Mouse (Mus musculus) monocyte, adult 2 months (primary cell): ENCODE results near the gene Nbr1.
"Not testable (repeated sequence)": the region's sequence is repeated elsewhere in the genome, so short reads cannot be mapped to it uniquely, and the experiment has no call there.

ENCODE experiments used
- DNase-seq, 2 experiments: peaks; one replicate each; pipeline ENCODE4 v3.0.0; 2022; ENCODE audit warnings: low spot score in 2 of 2, low read depth in 1 of 2

Nbr1 gene

DNA sequence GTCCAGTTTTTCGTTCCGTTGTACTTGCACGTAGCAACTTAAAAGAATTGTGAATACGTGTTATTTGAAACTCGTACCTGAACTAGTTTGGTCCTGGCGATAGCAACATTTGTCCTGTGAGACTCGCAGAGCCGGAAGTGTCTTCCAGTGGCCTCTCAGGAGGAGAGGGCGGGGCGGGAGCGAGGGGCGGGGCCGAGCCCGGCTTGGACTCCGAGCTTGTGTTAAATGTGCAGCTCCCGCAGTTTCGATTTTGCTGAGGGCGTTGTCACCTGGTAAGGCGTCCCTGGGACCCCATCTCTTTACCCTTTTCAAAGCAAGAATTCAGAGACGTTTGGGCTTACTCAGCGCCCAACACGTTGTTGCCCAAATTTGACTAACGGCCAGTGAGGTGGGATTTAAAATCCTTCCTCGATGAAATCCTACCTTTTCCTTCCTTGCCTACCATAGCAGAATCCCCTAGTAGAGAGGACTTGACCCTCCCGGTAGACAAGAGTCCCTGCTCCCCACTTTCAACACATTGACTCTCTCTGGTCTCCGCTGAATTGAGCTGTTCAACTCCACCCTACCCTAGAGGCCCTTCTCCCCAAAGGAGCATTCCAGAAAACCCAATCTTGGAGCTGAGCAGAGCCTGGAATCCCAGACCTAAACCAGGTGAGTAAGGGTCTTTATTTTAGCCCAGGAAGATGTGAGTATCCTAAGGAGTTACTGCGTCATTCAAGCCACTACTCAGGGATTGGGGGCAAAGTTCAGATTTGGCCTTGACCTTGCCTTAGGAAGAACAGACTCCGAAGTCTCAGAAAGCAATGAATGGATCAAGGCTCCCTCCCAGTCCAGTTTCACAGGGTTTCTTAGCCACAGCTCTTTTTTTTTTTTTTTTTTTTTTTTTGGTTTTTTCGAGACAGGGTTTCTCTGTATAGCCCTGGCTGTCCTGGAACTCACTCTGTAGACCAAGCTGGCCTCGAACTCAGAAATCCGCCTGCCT, 30.4 kb downstream of the Nbr1 start, which contains the start of gene Tmem106a:
Gene Tmem106a (plus strand): TSS at position 189 of the 982 bp plus-strand sequence.
- peak in 1 of 2 experiments; percentile 9 for DNase-seq

DNA sequence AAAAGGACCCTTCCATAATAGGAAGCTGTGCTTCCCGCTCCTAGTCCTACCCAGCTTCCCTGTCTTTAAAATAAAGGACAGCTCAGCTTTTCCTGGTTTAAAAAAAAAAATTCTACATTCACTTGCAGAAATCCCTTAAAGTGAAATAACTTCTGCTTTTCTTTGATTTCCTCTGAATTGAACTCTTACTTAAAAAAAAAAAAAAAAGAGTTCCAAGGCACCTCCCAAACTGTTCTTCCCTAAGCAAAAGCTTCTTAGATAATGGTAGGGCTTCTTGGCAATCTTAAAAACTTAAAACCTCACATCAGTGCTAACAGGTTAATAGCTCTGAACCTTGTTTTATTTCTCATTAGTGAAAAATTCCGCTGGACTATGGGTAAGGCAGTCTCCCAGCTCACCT, 31.3 kb downstream of the Nbr1 start:
- no peak for DNase-seq

DNA sequence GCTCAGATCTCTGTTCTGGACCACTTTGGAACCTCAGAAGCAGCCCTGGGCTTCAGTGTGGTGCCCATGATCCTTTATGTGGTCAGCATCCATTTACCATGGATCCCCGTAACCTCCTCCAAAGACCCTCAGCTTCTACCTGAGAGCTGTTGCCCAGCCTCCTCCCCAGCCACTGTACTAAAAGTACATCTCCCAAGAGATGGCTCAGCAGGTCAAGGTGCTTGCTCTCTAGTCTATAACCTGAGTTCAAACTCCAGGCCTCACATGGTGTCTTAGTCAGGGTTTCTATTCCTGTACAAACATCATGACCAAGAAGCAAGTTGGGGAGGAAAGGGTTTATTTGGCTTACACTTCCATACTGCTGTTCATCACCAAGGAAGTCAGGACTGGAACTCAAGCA, 33.1 kb downstream of the Nbr1 start:
- DNase-seq: not testable (repeated sequence)

DNA sequence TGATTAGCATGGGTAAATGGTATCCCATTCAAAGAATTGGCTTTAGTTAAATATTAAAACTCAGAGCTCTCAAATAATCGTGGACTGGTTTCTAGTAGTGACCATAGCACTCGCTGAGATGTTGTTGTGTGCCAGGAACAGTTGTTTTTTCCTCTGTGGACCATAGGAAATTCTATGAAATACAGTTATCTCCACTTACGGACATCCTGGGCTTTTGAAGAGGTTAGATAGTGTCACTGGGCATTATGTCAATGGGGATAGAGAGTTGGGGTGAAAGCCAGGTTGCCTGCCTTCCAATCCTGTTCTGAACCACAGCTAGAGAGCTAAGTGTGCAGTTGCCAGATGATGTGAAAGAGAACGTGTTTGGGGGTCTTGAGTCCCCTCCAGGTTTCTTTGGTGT, 33.9 kb downstream of the Nbr1 start:
- no peak for DNase-seq

DNA sequence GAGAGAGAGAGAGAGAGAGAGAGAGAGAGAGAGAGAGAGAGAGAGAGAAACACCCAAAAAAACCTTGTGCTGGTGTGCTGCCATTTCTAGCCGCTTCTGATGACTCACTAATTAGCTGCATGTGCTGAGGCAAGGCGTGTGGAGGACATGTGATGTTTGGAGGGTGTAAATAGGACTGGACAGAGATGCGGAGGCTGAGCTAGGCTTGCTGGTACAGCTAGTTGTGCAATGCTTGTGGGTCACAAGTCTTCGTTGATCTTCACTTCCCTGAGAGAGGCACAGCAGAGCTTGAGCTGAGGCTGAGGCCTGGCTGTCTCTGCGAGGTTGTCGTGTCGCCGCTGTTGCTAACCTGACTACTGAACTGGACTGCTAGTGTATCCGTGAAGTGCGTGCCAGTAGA, 35.7 kb downstream of the Nbr1 start:
- peak; percentile 45 to 58 for DNase-seq

DNA sequence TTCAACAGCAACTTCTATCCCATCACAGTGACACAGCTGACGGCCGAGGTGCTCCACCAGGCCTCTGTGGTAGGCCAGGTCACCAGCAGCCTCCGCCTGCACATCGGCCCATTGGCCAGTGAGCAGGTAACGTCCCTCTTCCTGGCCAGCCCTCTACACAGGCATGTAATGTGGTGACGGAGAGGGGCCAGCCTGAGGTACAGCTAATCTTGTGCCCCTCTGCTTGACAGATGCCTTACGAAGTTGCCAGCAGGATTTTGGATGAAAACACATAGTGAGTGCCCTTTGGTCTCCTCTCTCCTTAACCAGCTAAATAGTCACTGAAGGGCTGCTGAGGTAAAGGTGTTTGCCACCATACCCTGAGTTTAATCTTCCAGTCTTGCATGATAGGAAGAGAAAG, 36.9 kb downstream of the Nbr1 start:
- DNase-seq: no peak

DNA sequence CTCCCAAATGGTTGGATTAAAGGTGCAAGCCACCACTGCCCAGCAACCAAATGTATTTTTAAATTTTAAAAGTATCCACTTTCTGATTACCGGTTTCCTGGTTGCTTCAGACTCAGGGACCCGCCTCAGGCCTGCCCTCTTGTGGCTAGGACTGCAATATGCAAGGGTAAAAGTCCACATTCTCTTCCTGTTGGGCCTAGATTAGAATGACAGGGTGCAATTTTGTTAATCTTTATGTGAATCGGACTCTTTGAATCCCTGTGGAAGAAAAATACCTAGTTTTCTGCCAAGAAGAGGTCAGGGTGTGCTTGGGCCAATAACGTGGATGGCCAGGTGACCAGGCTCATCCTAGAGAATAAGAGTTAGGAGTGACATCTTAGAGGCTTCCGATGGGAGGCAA, 37.5 kb downstream of the Nbr1 start:
- peak; percentile 10 to 54 for DNase-seq

DNA sequence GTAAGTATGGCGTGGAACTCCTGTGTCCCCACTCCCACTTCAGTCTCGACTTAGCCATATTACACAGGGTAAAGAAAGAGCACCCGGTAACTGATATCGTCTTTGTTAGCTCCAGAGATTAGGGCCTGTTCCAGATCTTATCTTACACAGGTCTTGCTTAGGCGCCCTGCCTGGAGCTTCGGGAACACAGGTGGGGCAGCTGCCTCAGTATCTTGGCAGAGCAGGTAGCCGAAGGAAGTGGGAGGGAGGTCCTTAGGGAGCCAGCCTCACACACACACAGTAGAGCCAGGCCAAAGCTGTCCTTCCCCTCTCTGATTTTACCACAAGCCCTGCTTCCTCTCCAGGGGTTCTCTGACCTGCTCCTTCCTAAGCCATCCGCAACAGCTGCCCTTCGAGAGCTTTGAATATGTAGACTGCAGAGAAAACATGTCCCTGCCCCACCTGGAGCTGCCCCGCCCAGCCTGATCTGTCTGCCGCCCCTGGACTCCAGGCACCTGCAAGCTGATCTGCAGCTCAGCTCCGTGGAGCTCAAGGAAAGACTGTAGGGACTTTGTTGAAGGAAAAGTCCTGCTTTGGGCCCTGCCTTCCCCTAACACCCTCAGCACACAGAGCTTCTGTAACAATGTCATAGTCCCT, 38.2 kb downstream of the Nbr1 start:
- no peak for DNase-seq

DNA sequence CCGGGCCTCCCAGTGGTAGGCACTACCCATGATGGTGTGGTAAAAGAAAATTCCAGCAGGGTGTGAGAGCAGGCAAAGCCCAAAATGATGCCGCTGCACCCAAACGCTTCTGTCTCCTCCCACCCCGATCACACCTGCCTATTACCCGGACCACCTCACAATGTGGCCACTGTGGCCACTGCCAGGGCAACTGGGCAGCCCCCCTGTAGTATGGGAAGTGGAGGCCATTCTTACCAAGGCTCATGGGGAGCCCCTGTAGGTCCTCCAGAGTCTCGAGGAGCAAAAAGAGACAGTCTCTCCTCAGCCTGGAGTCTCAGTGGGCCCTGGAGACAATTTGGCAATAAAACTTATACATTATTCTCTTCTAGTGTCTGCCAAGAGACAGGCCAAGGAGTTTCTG, 47.2 kb downstream of the Nbr1 start, which contains the start of gene Gm11634:
Gene Gm11634 (minus strand): TSS at position 101 of the 400 bp plus-strand sequence.
- no peak for DNase-seq

DNA sequence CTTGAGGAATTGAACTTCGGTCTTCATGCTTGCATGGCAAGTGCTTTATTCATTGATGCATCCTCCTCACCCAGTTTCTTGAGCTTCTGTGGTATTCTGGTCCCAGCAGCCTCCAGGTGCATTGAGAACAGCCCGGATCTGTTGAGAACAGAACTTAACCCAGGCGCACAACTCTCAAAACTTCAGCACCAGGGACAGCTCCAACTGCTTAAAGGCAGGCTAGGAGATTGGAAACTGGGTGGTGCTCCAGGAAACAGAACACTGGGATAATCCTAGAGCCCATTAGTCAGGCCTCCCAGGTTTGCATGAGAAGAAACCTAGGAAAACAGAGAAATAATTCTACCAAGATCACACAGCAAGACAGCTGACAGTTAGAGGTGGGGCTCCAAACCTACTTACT, 50.5 kb downstream of the Nbr1 start:
- DNase-seq: no peak

DNA sequence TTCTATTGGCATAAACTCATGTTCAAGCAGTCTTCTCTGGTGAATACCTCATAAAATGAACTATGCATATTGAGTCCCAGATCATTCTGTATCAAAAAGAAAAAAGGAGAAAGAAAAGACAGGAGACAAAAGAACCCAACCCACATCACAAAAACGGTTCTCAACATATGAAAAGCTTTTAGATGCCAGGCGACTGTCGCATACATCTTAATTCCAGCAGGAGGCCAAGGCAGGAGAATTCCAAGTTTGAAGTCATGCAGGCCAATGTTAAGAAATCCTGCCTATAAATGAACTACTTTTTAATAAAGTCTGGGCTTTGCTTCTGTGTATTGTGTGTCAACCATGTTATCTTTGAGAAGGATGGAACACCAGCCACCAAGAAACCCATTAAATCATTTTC, 52.2 kb downstream of the Nbr1 start:
- no peak for DNase-seq

DNA sequence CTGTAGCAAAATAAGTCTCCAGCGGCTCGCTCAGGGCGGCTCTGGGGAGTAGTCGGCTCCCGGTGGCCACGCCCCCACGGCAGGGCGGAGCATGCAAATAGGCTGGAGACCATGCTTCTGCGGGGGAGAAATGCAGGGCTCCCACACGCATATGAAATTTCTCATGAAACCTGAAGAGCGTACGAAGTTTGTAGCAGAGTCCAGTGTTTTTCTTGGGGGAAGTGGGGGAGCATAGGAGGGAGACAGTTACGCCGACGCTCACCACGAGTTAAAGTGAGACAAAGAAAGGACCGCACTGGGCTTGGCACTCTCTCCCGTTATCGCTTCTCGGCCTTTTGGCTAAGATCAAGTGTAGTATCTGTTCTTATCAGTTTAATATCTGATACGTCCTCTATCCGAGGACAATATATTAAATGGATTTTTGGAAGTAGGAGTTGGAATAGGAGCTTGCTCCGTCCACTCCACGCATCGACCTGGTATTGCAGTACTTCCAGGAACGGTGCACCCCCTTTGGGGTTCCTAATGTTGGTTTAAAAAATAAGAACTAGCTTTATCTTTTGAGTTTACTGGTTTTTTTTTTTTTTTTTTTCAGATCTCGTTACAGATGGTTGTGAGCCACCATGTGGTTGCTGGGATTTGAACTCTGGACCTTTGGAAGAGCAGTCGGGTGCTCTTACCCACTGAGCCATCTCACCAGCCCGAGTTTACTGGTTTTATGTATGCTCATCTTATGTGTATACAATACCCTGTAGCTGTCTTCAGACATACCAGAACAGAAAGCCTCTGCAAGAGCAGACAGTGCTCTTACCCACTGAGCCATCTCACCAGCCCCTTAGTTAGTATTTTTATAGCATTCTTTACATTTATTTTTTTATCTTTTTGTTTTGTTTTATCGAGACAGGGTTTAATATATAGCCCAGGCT, 52.8 kb downstream of the Nbr1 start:
- peak in 1 of 2 experiments; percentile 34 for DNase-seq

DNA sequence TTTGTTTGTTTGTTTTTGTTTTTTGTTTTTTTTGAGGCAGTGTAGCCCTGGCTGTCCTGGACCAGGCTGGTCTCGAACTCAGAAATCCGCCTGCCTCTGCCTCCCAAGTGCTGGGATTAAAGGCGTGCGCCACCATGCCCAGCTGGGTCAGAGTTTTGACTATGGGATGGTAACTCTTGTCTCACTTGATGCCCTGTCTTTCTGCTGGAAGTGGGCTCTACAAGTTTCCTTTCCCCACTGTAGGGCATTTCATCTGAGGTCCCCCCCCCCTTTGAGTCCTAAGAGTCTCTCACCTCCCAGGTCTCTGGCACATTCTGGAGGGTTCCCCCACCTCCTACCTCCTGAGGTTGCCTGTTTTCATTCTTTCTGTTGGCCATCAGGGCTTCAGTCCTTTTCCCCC, 55.2 kb downstream of the Nbr1 start:
- DNase-seq: not testable (repeated sequence)

DNA sequence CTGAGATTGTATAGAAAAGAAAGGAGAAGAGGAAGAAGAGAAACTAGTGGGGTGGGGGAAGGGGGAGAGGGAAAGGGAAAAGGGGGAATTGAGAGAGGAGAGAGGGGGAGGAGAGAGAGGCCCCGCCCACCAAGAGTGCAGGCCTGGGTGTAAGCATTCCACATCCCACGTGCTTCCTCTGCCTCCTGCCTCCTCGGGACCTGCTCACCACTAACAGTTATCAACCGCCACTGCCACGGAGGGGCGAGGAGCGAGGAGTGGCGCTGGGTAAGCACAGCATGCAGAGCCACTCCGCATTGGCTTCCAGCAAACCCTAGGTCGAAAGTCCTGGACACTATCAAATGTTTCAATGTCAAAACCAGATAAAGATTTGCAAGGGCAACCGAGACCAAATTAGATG, 58.5 kb downstream of the Nbr1 start:
- no peak for DNase-seq

DNA sequence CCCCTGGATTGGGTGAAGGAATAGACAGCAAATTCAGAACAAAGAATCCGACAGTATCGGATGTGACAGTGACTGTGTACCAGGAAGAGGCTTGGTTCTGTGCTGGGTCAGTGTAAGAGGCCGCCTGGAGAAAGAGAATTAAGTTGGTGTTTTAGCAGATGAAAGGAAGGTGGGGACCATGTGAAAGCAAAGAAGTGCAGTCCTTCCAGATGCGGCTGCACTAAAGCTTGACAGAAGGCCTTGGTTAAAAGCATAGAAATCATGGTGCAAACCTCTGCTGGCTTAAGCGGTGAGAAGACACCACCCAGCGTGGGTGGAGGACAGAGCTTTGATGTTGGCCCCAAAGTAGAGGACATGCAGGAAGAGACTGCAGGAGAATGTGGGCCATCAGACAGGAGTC, 61.6 kb downstream of the Nbr1 start:
- DNase-seq: no peak

DNA sequence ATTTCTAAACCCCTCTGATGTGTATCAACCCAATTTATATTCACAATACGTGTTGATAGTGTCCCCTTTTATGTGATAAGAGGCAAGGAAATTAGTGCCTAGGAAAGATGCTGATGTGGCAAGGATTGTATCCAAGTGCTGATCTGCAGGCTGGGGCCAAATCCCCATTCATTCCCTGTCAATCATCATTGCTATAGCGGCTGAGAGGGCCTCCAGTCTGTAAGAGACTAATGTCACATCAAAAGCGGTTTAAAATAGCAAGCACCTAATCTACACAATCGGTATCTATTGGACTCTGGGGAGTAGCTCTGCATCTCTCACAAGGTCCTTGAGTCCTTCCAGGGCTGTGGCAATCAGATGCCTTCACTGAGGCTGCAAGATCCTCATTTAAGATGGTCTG, 62.2 kb downstream of the Nbr1 start:
- DNase-seq: no peak

DNA sequence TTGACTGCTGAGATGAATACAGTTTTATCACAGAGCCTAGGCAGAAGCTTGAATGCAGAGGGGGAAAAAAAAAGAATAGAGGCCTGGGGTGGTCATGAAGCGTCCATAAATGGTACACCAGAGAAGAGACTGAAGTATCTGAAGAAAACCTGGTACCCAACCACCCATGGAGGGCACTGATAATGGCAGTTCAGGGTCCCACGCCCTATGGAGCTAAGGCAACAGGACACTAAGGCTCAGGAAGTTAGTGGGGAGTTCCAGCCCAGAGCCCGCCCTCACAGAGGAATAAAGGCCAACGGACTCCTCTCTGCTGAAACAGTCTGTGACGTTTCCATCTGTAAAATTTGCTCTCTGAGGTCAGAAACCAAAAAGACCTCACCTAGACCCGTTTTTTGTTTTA, 63.4 kb downstream of the Nbr1 start:
- no peak for DNase-seq

DNA sequence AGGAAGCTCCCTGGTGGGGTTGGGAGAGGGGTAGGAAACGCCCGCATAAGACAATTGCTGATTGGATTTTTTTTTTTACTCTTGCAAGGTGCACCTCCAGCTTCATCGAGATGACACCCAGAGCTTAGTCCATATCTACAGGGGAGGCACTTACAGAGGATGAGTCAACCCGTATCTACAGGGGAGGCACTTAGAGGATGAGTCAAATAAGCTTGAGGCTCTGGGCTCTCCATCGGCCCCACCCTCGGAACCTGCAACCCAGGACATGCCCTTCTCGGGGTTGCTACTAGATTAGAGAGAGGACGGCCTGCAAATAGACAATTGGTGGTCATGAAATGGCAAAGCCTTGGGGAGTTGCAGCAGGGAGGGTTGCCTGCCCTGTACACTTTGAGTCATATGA, 64.2 kb downstream of the Nbr1 start:
- DNase-seq: no peak

DNA sequence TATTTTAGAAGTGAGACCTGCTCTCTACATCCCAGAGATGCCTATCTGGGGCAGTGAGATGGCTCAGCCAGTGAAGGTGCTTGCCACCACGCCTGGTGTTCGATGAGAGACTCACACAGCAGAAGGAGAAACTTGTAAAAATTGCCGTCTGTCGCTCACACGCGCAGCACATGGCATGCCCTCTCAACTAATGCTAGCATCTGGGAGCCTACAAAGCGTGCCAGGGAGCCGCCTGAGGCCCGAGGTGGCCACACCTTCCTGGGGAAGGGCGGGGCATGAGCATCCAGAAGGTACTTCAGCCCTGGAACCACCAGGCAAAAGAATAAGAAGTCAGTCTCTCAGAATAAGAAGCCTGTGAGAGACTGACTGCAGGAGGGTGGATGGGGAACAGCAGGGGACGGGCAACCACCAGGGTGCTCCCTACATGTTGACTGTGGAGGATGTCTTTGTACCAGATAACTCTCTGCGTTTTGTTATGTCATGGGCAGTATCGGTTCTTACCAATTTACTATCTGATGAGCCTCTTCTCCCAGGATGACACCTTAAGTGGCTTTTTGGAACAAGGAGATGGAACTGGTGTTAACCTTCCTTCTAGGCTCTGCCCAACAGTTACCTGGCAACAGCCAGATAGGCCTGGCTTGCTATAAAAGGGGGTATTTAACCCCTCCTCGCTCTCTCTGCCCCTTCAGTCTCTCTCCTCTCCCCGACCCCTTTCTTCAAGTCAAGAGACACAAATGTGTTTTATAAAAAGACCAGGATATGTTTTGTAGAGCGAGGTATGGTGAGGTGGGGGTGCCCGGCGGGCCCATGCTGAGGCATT, 65.2 kb downstream of the Nbr1 start:
- DNase-seq: no peak

DNA sequence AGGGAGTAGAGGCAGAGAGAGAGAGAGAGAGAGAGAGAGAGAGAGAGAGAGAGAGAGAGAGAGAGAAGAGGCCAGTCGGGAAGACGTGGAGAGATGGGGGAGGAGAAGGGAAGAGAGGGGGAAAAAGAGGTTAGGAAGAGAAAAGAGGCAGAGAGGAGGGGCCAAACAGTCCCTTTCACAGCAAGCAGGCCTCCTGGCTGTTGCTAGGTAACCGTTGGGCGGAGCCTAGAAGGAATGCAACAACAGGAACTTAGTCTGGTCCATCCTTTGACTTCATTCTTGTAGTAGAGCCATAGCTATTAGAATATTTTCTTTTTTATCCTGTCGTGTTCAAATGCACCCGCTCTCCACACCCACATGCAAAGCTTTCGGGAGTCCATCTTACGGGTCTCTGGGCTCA, 65.9 kb downstream of the Nbr1 start:
- no peak for DNase-seq
